Mouse (Mus musculus): ENCODE data around the gene Pde3b.
A peak's percentile ranks its signal among the peaks of the same experiment; 100 is the strongest.
"Not testable (repeated sequence)": the region's sequence is repeated elsewhere in the genome, so short reads cannot be mapped to it uniquely, and the experiment has no call there.

Pde3b gene

GRCm38 (mm10) chr7:114414421-114415335 lies at the start of gene Pde3b:
Gene Pde3b (plus strand): TSS chr7:114415281.
- peak; percentile 34 to 62 for DNase-seq (ENCODE audit: low spot score in 2 of 2)

DNA sequence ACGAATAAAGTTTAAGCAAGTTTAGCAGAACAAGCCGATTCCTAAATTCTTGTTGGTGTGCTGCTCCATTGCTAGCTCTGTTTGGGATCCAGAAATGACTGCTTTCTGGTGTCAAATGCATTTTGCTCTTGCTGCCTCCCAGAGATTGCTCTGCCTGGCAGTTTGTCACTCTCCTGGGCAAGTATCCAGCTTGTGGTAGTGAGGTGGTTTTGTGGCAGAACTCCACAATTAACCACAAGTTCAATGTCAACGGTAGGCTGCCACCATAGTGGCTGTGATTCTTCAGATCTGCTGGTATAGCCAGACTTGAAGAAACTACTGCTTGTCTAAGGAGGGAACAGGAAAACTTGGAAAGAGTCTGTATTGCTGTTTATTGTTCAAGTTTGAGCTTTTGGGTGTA lies 13.0 kb upstream of the Pde3b start:
- DNase-seq (ENCODE audit: low spot score in 2 of 2) = no peak

GRCm38 (mm10) chr7:114415336-114416020 lies 397 bp downstream of the Pde3b start:
- no peak for DNase-seq (ENCODE audit: low spot score in 2 of 2)

DNA sequence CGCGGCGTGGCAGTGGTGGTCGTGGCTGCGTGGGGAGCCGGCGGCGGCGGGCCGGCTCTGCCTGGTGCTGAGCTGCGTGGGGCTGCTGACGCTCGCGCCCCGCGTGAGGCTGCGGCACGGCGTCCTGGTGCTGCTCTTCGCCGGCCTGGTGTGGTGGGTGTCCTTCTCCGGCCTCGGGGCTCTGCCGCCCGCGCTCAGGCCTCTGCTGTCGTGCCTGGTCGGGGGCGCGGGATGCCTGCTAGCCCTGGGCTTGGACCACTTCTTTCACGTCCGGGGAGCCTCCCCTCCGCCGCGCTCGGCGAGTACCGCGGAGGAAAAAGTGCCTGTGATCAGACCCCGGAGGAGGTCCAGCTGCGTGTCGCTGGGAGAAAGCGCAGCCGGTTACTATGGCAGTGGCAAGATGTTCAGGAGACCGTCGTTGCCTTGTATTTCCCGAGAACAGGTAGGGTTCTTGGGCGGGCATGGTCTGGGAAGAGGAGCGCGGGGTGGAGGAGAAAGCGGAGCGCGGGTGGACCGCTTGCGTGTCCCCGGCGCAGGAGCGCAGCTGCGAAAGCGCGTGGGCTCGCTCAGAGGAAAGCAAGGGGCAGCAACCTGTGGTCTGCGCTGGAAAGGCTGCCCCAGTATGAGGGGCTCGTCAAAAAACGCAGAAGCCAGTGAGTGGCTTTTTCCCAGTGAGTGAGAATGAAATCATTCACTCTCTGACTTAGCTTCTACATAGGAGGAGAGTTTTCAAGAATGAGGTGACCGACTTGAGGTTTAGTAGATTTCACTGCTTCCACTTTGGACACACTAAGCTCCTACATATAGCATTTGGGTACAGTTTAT lies 1.2 kb downstream of the Pde3b start:
- DNase-seq (ENCODE audit: low spot score in 2 of 2) = peak; percentile 19 to 54

DNA sequence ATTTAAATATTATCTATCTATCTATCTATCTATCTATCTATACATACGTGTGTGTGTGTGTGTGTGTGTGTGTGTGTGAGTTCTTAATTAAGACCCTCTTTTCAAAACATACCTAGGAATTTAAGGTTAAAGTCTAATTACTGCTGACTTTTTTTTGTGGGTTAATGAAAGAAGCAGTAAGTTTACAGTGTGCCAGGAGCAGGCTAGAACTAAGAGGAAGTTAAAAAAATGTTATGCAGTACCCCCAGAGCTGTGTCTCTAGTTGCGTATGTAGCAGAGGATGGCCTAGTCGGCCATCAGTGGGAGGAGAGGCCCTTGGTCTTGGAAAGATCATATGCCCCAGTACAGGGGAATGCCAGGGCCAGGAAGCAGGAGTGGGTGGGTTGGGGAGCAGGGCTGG lies 4.2 kb downstream of the Pde3b start:
- DNase-seq (ENCODE audit: low spot score in 2 of 2) = not testable (repeated sequence)

GRCm38 (mm10) chr7:114420918-114421317 lies 5.8 kb downstream of the Pde3b start:
- no peak for DNase-seq (ENCODE audit: low spot score in 2 of 2)

- DNase-seq (ENCODE audit: low spot score in 2 of 2) = no peak
These were observed 7.1 kb downstream of the Pde3b start for GRCm38 (mm10) chr7:114422224-114422623.

- no peak for DNase-seq (ENCODE audit: low spot score in 2 of 2)
These were observed 14.7 kb downstream of the Pde3b start for GRCm38 (mm10) chr7:114429768-114430167.

DNA sequence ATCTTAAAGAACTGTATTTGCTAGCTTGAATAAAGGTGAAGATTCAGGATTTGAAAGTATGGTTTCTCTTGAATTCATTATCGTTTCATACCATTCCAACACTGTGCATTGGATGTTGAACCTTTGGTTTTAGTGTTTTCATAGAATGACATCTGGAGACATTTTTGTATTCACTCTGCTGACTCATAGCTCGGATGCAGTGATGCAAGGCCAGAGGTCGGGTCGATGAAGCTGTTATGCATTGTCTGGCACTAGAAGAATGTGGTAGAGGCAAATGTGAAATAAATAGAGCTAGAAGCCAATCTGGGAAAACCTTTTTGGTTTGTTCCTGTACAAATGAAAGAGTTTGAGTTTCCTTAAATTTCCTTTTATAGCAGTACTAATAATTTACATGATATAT lies 16.9 kb downstream of the Pde3b start:
- DNase-seq (ENCODE audit: low spot score in 2 of 2) = no peak

- DNase-seq (ENCODE audit: low spot score in 2 of 2) = no peak
These were observed 24.6 kb downstream of the Pde3b start for GRCm38 (mm10) chr7:114439726-114440125.

DNA sequence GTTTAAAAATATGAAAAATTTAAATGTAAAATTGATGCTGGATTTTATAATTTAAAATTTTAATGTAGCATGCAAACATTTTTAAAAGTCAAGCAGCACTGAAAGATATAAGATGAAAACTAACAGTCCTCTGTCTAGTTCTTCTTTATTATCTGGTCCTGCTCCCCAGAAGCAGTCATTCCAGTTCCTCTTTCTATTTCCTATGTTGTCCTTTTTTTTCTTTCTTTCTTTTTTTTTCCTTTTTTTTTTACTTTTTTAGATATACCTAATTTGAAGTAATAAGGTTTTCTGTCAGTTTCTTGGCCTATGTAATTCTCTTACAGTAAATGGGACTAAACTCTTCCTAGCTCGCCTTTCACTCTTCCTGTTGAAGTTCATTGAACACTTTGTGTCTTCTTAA lies 25.4 kb downstream of the Pde3b start:
- DNase-seq (ENCODE audit: low spot score in 2 of 2) = no peak

DNA sequence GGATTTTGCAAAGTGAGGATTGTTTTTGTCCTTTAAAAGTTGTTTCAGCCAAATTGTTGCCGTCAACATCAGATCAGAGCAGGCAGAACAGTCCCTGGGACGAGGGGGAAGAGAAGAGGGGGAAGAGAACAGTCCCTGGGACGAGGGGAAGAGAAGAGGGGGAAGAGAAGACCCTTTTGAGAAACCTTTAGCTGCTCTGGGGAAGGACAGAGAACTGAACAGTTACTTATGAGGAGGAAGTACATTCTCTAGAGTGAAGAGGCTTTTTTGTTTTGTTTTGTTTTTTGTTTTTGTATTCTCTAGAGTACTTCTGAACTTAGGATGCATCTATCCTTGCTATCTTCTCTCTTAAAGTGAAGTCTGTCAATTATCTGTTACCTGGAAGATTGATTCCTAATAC lies 37.8 kb downstream of the Pde3b start:
- DNase-seq (ENCODE audit: low spot score in 2 of 2) = no peak

GRCm38 (mm10) chr7:114453300-114453990 lies 38.4 kb downstream of the Pde3b start:
- no peak for DNase-seq (ENCODE audit: low spot score in 2 of 2)

GRCm38 (mm10) chr7:114454858-114455257 lies 39.8 kb downstream of the Pde3b start:
- DNase-seq (ENCODE audit: low spot score in 2 of 2) = no peak

GRCm38 (mm10) chr7:114456904-114457303 lies 41.8 kb downstream of the Pde3b start:
- DNase-seq (ENCODE audit: low spot score in 2 of 2) = no peak

DNA sequence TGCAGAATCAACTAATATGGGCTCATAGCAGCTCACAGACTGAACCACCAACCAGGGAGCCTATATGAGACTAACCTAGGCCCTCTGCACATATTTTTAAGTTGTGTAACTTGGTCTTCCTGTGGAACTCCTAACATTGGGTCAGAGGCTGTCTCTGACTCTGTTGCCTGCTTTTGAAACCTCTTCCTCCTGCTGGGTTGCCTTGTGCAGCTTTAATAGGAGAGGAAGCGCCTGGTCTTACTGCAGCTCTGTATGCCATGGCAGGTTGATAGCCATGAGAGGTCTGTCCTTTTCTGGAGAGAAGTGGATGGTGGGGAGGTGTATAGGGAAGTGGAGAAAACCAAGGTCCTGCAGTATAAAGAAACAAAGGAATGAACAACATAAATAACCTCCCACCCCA lies 44.8 kb downstream of the Pde3b start:
- DNase-seq (ENCODE audit: low spot score in 2 of 2) = no peak

DNA sequence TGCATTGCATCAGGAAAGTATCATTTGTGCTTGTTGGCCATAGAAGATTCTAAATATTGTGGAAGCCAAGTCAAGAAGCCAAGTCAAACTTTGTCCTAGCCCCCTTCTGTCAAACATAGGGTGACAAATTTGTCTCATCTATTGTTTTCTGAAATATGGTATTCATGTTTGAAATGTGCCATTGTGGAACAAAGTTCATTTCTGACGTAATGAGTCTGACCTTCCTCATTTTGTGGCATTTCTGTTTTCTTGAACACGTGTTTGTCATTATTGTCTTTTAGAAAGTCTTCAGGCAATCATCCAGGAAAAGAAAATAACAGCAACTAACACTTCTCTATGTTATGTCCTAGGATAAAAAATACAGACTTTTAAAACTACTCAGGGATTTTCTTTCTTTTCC lies 46.6 kb downstream of the Pde3b start:
- DNase-seq (ENCODE audit: low spot score in 2 of 2) = no peak

- DNase-seq (ENCODE audit: low spot score in 2 of 2) = no peak
These were observed 51.3 kb downstream of the Pde3b start for GRCm38 (mm10) chr7:114466358-114466757.

DNA sequence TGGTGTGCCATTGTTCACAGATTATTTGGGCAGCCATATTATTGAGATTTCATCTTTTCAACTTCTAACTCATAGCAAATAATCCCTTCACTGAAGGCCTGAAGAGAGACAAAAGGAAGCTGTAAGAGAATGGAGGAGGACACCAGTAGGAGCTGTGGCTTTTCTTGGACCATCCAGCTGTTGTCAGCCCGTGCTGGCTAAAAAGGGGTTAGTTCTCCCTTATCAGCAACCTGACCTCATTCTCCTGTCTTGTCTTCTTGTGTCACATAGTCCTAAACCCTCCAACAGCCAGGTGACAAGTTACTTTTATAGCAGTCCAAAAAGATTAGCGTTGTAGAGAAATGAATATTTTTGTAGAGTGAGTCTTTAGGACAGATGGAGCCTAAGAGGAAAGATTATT lies 57.4 kb downstream of the Pde3b start:
- no peak for DNase-seq (ENCODE audit: low spot score in 2 of 2)

DNA sequence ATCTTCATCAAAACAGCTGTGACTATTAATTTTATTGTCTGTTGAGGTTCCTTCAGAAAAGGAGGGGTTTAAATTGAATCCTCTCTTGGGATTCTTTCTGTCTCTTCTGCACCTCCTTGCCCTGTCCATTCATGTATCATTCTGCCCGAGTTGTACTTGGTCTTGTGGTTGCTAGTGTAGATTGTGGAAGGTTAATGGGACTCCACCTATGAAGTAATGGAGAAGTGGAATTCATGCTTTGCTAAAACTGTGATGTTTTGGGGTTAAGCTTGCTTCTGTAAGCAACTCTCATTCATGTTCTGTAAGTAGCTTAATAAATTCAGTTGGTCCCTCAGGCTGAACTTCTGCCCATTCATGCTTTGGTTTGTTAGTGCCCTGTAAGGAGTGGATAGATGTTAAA lies 59.8 kb downstream of the Pde3b start:
- no peak for DNase-seq (ENCODE audit: low spot score in 2 of 2)

- DNase-seq (ENCODE audit: low spot score in 2 of 2) = no peak
These were observed 62.8 kb downstream of the Pde3b start for GRCm38 (mm10) chr7:114477884-114478283.

GRCm38 (mm10) chr7:114478901-114479300 lies 63.8 kb downstream of the Pde3b start:
- DNase-seq (ENCODE audit: low spot score in 2 of 2) = no peak

Measured in frontal cortex, postnatal 10 days (tissue).